Mouse (Mus musculus) intestine, embryonic 14.5 days (tissue): Measurements from ENCODE around the gene Rfx1. TPM values are rescaled to one million over a fixed set of nuclear protein-coding genes. Genes with fewer than 3 reads are reported as not detected.

Experiments
- ATAC-seq: fragments of 200-750 bp; cut with Nextera tagmentation; replicated peaks from 2 replicates; pipeline ENCODE4 v1.8.0; 2017; ENCODE audit warnings: low read depth, moderate number of reproducible peaks, moderate TSS enrichment, moderate library complexity; ENCODE audit not compliant: low FRiP score, low TSS enrichment
- DNase-seq: peaks from one replicate; pipeline ENCODE4 v3.0.0-alpha.2; 2018; ENCODE audit warnings: low spot score
- H3K27ac ChIP-seq: fragments of 300-500 bp; sonication (generic); 2 replicates; pipeline ENCODE4 v1.5.1; 2014; ENCODE audit warnings: low read depth, mild to moderate bottlenecking, control low read depth
- H3K27me3 ChIP-seq: fragments of 300-500 bp; sonication (generic); replicated peaks from 2 replicates; pipeline ENCODE4 v1.6.1; 2014; ENCODE audit warnings: low read length, control low read depth; ENCODE audit not compliant: control insufficient read depth, insufficient read depth
- H3K36me3 ChIP-seq: fragments of 300-500 bp; sonication (generic); 2 replicates; pipeline ENCODE4 v1.6.1; 2014; ENCODE audit warnings: low read length, control low read depth; ENCODE audit not compliant: control insufficient read depth, insufficient read depth
- H3K4me1 ChIP-seq: fragments of 300-500 bp; sonication (generic); replicated peaks from 2 replicates; pipeline ENCODE4 v1.6.1; 2014; ENCODE audit warnings: low read length, control low read depth, mixed read lengths; ENCODE audit not compliant: control insufficient read depth, insufficient read depth
- H3K4me2 ChIP-seq: fragments of 300-500 bp; sonication (generic); 2 replicates; pipeline ENCODE4 v1.6.1; 2014; ENCODE audit warnings: low read length
- H3K4me3 ChIP-seq: fragments of 300-500 bp; sonication (generic); 2 replicates; pipeline ENCODE4 v1.5.1; 2014; ENCODE audit warnings: low read depth, low read length, control low read depth, mixed read lengths
- H3K9ac ChIP-seq: fragments of 300-500 bp; sonication (generic); 2 replicates; pipeline ENCODE4 v1.6.1; 2014; ENCODE audit warnings: mild to moderate bottlenecking, low read length
- H3K9me3 ChIP-seq: fragments of 300-500 bp; sonication (generic); 2 replicates; pipeline ENCODE4 v1.6.1; 2016; ENCODE audit warnings: low read length, control low read depth; ENCODE audit not compliant: control insufficient read depth
- WGBS: fragments of 180-500 bp; shearing (Covaris S2); extraction: QIAGEN DNeasy Blood & Tissue Kit; methylation state at CpG from one replicate; pipeline ENCODE4 v1.1.7; 2014; 5-methylcytosine and 5-hydroxymethylcytosine counted together
- polyA plus RNA-seq: library from polyadenylated mRNA; unstranded; fragments of >200 nt; fragmentation: Nextera tagmentation; extraction: Ambion mirVana; gene quantifications from 2 replicates; pipeline ENCODE4 v1.2.1, GENCODE M21; 2014

Gene Rfx1
- polyA plus RNA-seq, 1 experiment from 2014 or later, result 11.6 TPM

DNA sequence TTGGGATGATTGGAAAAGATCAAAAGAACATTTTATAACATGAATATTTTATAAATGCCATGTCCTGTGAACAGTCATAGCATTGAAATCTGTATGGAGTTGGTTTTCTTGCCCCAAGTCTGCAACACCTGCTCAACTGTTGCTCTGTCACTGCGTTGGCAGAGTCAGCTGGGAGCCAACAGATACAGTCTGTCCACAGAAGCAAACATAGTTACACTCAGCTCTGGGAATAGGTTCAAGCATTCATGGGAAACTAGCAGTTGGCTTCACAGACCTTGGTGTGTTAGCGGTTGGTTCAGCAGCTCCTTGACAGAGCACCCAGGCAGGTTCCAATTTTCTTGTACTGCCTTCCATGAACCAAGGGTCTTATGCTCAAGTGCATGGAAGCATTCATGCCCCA, 4.0 kb downstream of the Rfx1 start:
- Histone ChIP-seq H3K27me3 (no peaks in the 10 kb centered on the region), H3K4me1 (peaks cover 26% of the 10 kb centered on the region), H3K9ac (no peak overlapping the region), H3K4me2 (no peak overlapping the region), H3K27ac (no peak overlapping the region), H3K4me3 (no peak overlapping the region), H3K36me3 (0 out of 2 replicates have a peak, but pooled peaks cover 8% of the 10 kb centered on the region), H3K9me3 (no peaks in the 10 kb centered on the region)
- DNase-seq, result no peak
- 89% methylated on average over 2 of the region's 2 CpGs for WGBS
- ATAC-seq, result no peak

- 0 out of 2 replicates have a peak, but pooled peaks cover 16% of the 10 kb centered on the region for H3K36me3 ChIP-seq
- WGBS, result 78% methylated on average over 3 of the region's 3 CpGs
- no peak overlapping the region for H3K4me2 ChIP-seq
- no peaks in the 10 kb centered on the region for H3K9me3 ChIP-seq
- H3K27me3 ChIP-seq, result no peaks in the 10 kb centered on the region
- H3K4me3 ChIP-seq, result no peak overlapping the region
- no peak overlapping the region for H3K9ac ChIP-seq
- H3K4me1 ChIP-seq, result peaks cover 26% of the 10 kb centered on the region
- ATAC-seq (no peak), DNase-seq (no peak)
- no peak overlapping the region for H3K27ac ChIP-seq
These were observed 5.3 kb downstream of the Rfx1 start for GRCm38 (mm10) chr8:84071921-84072320.

DNA sequence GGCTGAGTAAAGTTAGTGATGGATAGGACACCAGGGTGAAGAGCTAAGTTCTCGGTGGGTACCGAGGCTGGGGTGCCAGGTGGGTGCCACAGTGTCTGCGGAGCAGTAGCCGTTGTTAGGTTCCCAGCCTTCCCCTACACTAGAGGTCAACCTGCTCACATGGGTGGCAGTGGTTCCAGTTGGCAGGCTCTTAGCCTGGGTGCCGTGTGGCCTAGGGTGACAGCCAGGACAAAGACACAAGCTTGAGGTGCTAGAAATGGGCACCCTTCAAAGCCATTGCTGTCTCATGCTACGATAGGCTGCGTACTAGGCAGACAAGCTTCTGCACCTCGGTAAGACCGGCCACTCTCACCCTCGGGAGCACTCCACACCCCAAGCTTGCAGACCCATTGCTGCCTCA, 5.7 kb downstream of the Rfx1 start:
- Histone ChIP-seq H3K36me3 (0 out of 2 replicates have a peak, but pooled peaks cover 16% of the 10 kb centered on the region), H3K9ac (no peak overlapping the region), H3K27me3 (no peaks in the 10 kb centered on the region), H3K9me3 (no peaks in the 10 kb centered on the region), H3K4me2 (no peak overlapping the region), H3K4me1 (peaks cover 26% of the 10 kb centered on the region), H3K4me3 (no peak overlapping the region), H3K27ac (no peak overlapping the region)
- ATAC-seq (no peak), DNase-seq (no peak)
- WGBS, result 90% methylated on average over 10 of the region's 10 CpGs

DNA sequence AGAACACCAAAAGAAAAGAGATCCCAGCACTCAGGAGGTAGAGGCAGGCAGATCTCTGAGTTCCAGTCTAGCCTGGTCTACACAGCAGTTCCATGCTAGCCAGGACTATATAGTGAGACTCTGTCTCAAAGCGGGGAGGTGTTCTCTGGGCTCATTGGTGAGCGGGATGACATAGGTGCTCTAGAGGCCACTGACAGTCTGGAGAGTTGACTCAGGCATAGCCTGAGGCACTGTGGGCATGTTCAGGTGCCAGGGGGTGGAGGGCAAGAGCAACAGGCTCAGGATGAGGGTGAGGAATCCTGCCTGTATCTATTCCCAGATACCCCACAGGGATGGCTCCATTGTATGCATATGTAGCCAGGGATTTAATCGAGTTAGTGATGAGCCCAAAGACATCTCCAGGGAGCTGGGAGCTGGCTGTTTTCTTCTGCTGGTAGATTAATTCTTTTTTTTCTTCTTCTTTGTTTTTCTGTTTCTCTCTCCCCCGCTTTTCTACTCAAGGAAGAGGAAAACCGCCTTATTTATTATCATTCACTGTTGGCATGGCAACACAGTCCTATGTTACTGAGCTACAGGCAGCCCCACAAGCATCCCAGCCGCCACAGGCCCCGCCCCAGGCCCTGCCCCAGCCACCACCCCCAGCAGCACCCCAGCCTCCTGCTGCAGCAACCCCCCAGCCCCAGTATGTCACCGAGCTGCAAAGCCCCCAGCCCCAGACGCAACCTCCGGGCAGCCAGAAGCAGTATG, 6.8 kb downstream of the Rfx1 start:
- no peak for DNase-seq
- Histone ChIP-seq H3K4me1 (peaks cover 17% of the 10 kb centered on the region; the same call in 1 of the 2 replicates), H3K9me3 (no peaks in the 10 kb centered on the region), H3K4me2 (no peak overlapping the region), H3K27me3 (no peaks in the 10 kb centered on the region), H3K36me3 (0 out of 2 replicates have a peak, but pooled peaks cover 16% of the 10 kb centered on the region), H3K9ac (peak overlapping the region; percentile 7; the same call in 1 of the 2 replicates), H3K4me3 (no peak overlapping the region), H3K27ac (peak overlapping the region; percentile 19; the same call in 1 of the 2 replicates)
- WGBS, result 54% methylated on average over 10 of the region's 10 CpGs
- no peak for ATAC-seq

DNA sequence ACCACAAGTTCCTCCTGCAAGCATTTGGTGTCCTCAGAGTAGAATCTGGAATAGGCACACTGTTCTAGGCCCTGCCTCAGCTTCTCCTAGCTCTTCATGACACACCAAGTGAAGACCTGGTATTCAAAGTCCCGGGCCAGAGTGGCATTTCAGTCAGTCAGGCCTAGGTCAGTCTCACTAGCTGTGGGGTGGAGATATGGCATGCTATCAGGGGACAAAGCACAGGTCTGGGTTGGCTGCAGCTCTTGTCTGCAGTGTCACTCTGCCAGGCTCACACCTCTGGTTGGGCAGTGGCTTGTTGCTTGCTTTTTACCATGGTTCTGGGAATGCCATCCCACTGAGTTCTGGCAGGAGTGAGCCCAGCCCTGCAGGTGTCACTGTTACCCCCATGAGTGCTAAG, 9.8 kb downstream of the Rfx1 start:
- H3K36me3 ChIP-seq, result peaks cover 39% of the 10 kb centered on the region
- no peak overlapping the region for H3K27ac ChIP-seq
- DNase-seq, result no peak
- no peak for ATAC-seq
- H3K9ac ChIP-seq, result no peak overlapping the region
- H3K4me2 ChIP-seq, result no peak overlapping the region
- H3K4me3 ChIP-seq, result no peak overlapping the region
- 0 out of 2 replicates have a peak, but pooled peaks cover 5% of the 10 kb centered on the region for H3K4me1 ChIP-seq
- H3K9me3 ChIP-seq, result no peaks in the 10 kb centered on the region
- 68% methylated on average over 1 of the region's 1 CpGs for WGBS
- no peaks in the 10 kb centered on the region for H3K27me3 ChIP-seq

GRCm38 (mm10) chr8:84076849-84077248, 10.2 kb downstream of the Rfx1 start:
- H3K9ac ChIP-seq, result no peak overlapping the region
- 49% methylated on average over 3 of the region's 3 CpGs for WGBS
- H3K9me3 ChIP-seq, result no peaks in the 10 kb centered on the region
- H3K4me1 ChIP-seq, result 0 out of 2 replicates have a peak, but pooled peaks cover 5% of the 10 kb centered on the region
- peaks cover 44% of the 10 kb centered on the region for H3K36me3 ChIP-seq
- H3K4me3 ChIP-seq, result no peak overlapping the region
- no peak overlapping the region for H3K4me2 ChIP-seq
- ATAC-seq (no peak), DNase-seq (no peak)
- no peak overlapping the region for H3K27ac ChIP-seq
- no peaks in the 10 kb centered on the region for H3K27me3 ChIP-seq

GRCm38 (mm10) chr8:84079206-84079605, 12.6 kb downstream of the Rfx1 start:
- no peaks in the 10 kb centered on the region for H3K9me3 ChIP-seq
- H3K4me2 ChIP-seq, result no peak overlapping the region
- peaks cover 64% of the 10 kb centered on the region for H3K36me3 ChIP-seq
- no peaks in the 10 kb centered on the region for H3K4me1 ChIP-seq
- H3K9ac ChIP-seq, result no peak overlapping the region
- H3K27me3 ChIP-seq, result no peaks in the 10 kb centered on the region
- DNase-seq, result no peak
- ATAC-seq, result no peak
- no peak overlapping the region for H3K27ac ChIP-seq
- no peak overlapping the region for H3K4me3 ChIP-seq
- 79% methylated on average over 5 of the region's 5 CpGs for WGBS

GRCm38 (mm10) chr8:84083829-84084241, 17.2 kb downstream of the Rfx1 start:
- no peak overlapping the region for H3K4me3 ChIP-seq
- no peaks in the 10 kb centered on the region for H3K27me3 ChIP-seq
- H3K4me1 ChIP-seq, result no peaks in the 10 kb centered on the region
- H3K27ac ChIP-seq, result no peak overlapping the region
- peaks cover 83% of the 10 kb centered on the region for H3K36me3 ChIP-seq
- no peak overlapping the region for H3K9ac ChIP-seq
- no peak overlapping the region for H3K4me2 ChIP-seq
- DNase-seq (no peak), ATAC-seq (no peak)
- 26% methylated on average over 8 of the region's 8 CpGs for WGBS
- H3K9me3 ChIP-seq, result no peaks in the 10 kb centered on the region
